Mouse (Mus musculus) spleen, embryonic (tissue): Measurements from ENCODE around the gene Hexim1.

Experiments
- CTCF ChIA-PET: fragments of 350-600 bp; sonication (Branson Sonifier 250); formaldehyde crosslinking; loops from one replicate; lab custom pipeline; 2022; lab: Charles Lee

Hexim1 gene

DNA sequence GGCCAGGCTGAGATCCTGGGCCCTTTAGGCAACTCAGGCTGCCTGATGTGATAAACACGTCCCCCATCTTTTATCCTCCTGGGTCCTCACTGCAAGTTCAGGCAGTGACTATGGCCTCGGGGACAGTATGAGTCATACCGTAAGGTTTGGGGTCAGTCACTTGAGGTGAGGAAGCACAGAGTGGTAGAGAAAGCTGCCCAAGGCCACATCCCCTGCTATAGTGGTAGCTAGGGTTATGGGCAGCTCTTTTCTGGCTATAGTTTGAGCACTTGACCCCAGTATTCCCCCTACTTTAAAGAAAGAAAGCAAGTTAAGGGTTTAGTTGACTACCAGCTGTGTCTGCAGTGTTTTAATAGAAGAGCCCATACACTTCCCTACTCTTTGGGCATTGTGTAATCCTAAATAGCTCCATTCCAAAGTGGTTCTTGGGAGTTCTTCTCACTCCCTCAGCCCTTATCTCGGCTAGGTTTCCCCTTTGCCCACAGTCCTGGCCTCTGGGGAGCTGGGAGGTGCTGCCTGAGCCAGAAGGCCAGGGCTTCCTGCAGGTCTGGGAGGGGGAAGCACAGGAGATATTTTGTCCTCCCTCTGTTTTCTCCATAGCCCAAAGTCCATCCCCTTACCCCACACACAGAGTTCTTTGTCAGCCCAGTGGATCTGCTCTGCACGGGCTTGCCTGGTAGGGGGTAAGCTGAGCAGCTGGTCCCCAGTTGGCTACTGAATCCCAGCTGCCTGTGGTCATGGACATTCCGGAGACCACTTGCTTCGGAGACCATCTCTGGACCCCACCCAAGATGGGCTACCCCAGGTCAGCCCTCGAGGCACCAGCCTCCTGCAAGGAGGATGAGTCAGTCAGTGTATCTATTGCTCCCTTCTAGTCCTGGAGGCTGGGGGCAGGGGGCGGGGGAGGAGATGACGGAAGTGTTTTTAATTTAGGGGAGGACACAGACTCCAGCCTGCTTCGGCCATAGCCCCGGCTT lies 28.6 kb downstream of the Hexim1 start:
- CTCF ChIA-PET = no interaction called here

DNA sequence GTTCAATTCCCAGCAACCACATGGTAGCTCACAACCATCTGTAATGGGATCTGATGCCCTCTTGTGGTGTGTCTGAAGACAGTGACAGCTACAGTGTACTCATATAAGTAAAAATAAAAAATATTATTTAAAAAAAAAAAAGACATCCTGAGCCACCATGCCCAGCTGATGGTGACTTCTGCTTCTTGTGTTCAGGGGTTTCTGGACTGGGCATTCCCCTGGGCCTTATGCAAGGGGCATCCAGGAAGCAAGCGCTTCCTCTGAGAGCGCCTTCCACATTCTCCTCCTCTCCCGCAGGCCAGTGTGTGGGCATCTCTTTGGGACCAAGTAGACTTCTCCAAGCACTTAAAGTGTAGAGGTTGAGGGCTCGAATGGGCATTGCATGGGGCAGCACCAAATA lies 30.4 kb downstream of the Hexim1 start:
- CTCF ChIA-PET = no interaction called here

DNA sequence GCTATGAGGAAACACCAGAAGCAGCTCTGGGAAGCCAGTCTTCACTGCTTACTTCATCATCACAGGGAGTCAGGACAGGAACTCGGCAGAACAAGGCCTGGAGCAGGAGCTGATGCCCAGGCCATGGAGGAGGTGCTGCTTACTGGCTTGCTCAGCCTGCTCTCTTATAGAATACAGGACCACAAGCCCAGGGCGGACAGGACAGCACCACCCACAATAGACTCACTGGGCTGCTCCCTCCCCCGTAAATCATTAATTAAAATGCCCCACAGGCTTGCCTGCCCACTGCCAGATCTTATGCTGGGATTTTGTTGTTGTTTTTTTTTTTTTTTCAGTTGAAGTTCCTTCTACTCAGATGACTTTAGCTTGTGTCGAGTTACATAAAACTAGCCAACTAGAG lies 31.7 kb downstream of the Hexim1 start:
- CTCF ChIA-PET = interaction anchor here (0.7 kb wide), 1 partner anchor 1604 kb away, joined by 6 read pairs; no protein-coding TSS in a partner anchor

- CTCF ChIA-PET = interaction anchor here (0.6 kb wide), 1 partner anchor 14 kb away, joined by 3 read pairs; no protein-coding TSS in a partner anchor
These were observed 33.7 kb downstream of the Hexim1 start for GRCm38 (mm10) chr11:103149771-103150170.

GRCm38 (mm10) chr11:103158621-103159478 lies 42.8 kb downstream of the Hexim1 start:
- CTCF ChIA-PET = interaction anchor here (0.6 to 2.4 kb wide), 9 partner anchors 8 to 1844 kb away, joined by 3 to 15 read pairs (median 3); no protein-coding TSS in a partner anchor

DNA sequence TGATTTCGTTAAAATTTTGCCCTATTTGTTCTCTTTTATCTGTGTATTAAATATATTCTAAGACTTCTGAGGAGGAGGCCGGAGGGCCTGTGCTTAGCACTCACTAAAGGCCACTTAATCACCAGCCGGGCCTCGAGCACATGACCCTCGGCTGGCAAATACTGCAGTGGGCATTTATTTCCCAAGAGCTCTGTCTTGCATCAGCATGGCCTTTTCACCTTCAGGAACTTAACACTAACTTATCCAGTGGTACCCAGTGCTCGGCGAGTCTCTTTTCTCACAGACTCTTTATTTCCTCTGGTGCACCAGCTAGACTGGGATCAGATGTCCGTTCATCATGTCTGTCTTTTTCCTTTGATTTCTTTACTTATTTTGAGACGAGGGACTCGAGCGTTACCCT lies 44.7 kb downstream of the Hexim1 start:
- CTCF ChIA-PET = interaction anchor here (0.6 kb wide), 3 partner anchors 39 to 153 kb away, joined by 3 to 4 read pairs (median 4); no protein-coding TSS in a partner anchor

DNA sequence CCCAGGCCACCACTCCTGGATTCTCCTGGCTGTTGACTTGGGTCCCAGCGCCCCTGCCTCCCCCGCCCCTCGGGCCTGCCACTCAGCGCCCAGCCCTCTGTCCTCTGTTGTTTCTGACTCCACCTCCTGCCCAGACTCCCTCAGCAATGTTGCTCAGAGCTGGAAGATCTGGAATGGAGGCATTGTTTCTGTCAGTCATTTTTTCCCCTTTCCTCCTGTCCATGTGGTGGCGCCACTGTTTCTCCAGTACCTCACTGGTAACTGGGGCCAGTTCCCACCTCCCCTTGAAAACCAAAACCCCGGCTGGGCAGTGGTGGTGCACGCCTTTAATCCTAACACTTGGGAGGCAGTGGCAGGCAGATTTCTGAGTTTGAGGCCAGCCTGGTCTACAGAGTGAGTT lies 45.4 kb downstream of the Hexim1 start:
- CTCF ChIA-PET = interaction anchor here (0.6 kb wide), 2 partner anchors 39 to 143 kb away, joined by 3 to 4 read pairs; no protein-coding TSS in a partner anchor

DNA sequence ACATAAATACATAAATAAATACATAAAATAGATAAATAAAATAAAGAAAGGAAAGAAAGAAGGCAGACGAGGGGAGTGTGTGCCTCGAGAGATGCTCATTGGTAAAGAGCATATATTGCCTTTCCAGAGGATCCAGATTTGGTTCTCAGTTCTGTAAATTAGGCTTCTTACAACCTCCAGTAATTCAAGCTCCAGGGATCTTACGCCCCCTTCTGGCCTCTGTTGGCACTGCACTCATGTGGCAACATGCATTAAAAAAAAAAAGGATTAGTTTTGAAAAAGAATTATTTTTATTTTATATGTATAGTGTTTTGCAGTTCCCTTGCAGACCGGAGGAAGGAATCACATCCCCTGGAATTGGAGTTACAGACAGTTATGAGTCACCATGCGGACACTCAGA lies 46.1 kb downstream of the Hexim1 start:
- CTCF ChIA-PET = no interaction called here

- CTCF ChIA-PET = interaction anchor here (1.2 kb wide), 1 partner anchor 20 kb away, joined by 4 read pairs; no protein-coding TSS in a partner anchor
These were observed 48.4 kb downstream of the Hexim1 start for GRCm38 (mm10) chr11:103164391-103164790.

GRCm38 (mm10) chr11:103168690-103169390 lies 52.8 kb downstream of the Hexim1 start:
- CTCF ChIA-PET = interaction anchor here (0.7 to 2.0 kb wide), 5 partner anchors 9 to 156 kb away, joined by 3 to 16 read pairs (median 5); no protein-coding TSS in a partner anchor
